Mouse (Mus musculus) testis, adult 2 months (tissue): ENCODE measurements at regions not wholly inside any gene's neighbourhood (a gene's known extent, or its start where the extent isn't known, plus 50 kb on each side); places are given as distances from the start of the nearest gene placed in this dataset.

ENCODE experiments used
- CTCF ChIP-seq: fragments of 200-500 bp; IDR thresholded peaks from 2 replicates; pipeline ENCODE4 v1.5.1; 2012; ENCODE audit warnings: low read depth, mild to moderate bottlenecking, inconsistent platforms, low read length, moderate library complexity; ENCODE audit not compliant: control insufficient read depth, insufficient read depth, insufficient replicate concordance
- POLR2A ChIP-seq: fragments of 200-500 bp; IDR thresholded peaks from 2 replicates; pipeline ENCODE4 v1.6.1; 2012; ENCODE audit warnings: low read depth, mild to moderate bottlenecking, inconsistent platforms, low read length, moderate library complexity; ENCODE audit not compliant: control insufficient read depth

GRCm38 (mm10) chr3:150699990-150700389, 737.7 kb upstream of the Adgrl4 start:
- TF ChIP-seq CTCF = no peak
- no peak for TF ChIP-seq POLR2A
